Mouse (Mus musculus) heart, postnatal 0 days (tissue): ENCODE results near the gene Pgm1.

Source experiments
- CTCF ChIP-seq: IDR thresholded peaks from 2 replicates; pipeline ENCODE4 v1.5.1; 2016; ENCODE audit warnings: antibody characterized with exemption, control low read depth, low read depth
- EP300 ChIP-seq: IDR thresholded peaks from 2 replicates; pipeline ENCODE4 v1.6.1; 2016; ENCODE audit warnings: antibody characterized with exemption, low read depth

DNA sequence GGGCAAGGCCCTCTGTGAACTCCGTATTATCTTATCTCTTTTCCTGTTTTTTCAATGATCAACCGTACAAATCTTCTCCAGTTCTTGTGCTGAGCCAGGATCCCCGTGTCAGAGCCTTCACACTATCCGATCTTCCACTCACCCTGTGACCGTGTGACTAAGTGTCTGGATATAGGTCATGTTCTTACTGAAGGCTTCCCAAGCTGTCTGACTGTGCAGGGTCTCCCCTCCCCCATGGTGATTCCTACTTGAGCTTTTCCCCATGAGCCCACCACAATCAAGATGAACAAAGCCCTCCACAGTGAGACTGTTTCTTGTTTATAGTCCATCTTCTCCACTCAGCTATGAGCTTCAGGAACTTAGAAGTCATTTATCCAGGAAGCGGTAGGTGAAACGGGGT, 78.5 kb downstream of the Pgm1 start:
- TF ChIP-seq CTCF (no peak), EP300 (no peak)
